Mouse (Mus musculus): ENCODE results near the gene Gm20855. TPM values are rescaled to one million over a fixed set of nuclear protein-coding genes. Genes with fewer than 3 reads are reported as not detected.
"Not testable (repeated sequence)": the region's sequence is repeated elsewhere in the genome, so short reads cannot be mapped to it uniquely, and the experiment has no call there.

Gm20855 gene
- total RNA-seq (2021), result not detected
- long read RNA-seq, experiment 1, result 0 reads
- long read RNA-seq, experiment 2, result 0 reads

DNA sequence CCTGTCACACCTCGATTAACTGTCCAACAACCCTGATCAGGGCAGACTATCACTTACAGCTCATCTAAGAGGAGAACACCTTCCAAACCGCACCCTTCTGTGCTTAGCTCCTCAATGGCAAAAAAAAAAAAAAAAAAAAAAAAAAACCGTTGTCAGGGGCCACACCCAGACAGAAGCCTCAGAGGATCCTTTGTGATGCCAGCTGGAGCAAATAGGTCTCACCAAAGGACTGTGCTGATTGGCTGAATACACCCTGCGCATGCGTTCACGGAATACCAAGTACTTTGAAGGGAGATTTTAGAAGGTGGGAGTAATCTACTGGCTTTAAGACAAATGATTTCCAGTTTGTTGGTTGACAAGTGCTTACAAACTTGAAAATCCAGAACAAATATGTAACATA is at the start of gene Gm20855:
TSS of gene Gm20855 (minus strand) at position 101 of the 400 bp plus-strand sequence.
- intact Hi-C loops (cut with DNase I); DNase-seq: not testable (repeated sequence)

All from gastrocnemius, postnatal 36 days (tissue).